Mouse (Mus musculus) forebrain, embryonic 16.5 days (tissue): ENCODE data around the gene Zfp385a. TPM values are rescaled to one million over a fixed set of nuclear protein-coding genes. Genes with fewer than 3 reads are reported as not detected.

Source experiments
- ATAC-seq: fragments of 200-750 bp; cut with Nextera tagmentation; 2 replicates; pipeline ENCODE4 v1.8.0; 2017; ENCODE audit warnings: mild to moderate bottlenecking, moderate library complexity
- H3K27ac ChIP-seq: fragments of 300-500 bp; sonication (generic); 2 replicates; pipeline ENCODE4 v1.5.1; 2014; ENCODE audit warnings: low read length, control low read depth
- H3K27me3 ChIP-seq: fragments of 300-500 bp; sonication (generic); replicated peaks from 2 replicates; pipeline ENCODE4 v1.6.1; 2014; ENCODE audit warnings: low read length; ENCODE audit not compliant: control insufficient read depth, insufficient read depth
- H3K36me3 ChIP-seq: fragments of 300-500 bp; sonication (generic); 2 replicates; pipeline ENCODE4 v1.6.1; 2014; ENCODE audit not compliant: control insufficient read depth, insufficient read depth
- H3K4me1 ChIP-seq: fragments of 300-500 bp; sonication (generic); replicated peaks from 2 replicates; pipeline ENCODE4 v1.6.1; 2014; ENCODE audit warnings: low read length; ENCODE audit not compliant: control insufficient read depth, insufficient read depth
- H3K4me2 ChIP-seq: fragments of 300-500 bp; sonication (generic); 2 replicates; pipeline ENCODE4 v1.6.1; 2014; ENCODE audit warnings: mild to moderate bottlenecking, low read length, control low read depth
- H3K4me3 ChIP-seq: fragments of 300-500 bp; sonication (generic); replicated peaks from 2 replicates; pipeline ENCODE4 v1.5.1; 2014; ENCODE audit warnings: mild to moderate bottlenecking, low read length, control low read depth
- H3K9ac ChIP-seq: fragments of 300-500 bp; sonication (generic); replicated peaks from 2 replicates; pipeline ENCODE4 v1.6.1; 2014; ENCODE audit warnings: low read depth, low read length, control low read depth
- H3K9me3 ChIP-seq: fragments of 300-500 bp; sonication (generic); 2 replicates; pipeline ENCODE4 v1.6.1; 2016; ENCODE audit warnings: low read length; ENCODE audit not compliant: control insufficient read depth
- WGBS: fragments of 180-500 bp; shearing (Covaris S2); extraction: QIAGEN DNeasy Blood & Tissue Kit; methylation state at CpG from one replicate; pipeline ENCODE4 v1.1.7; 2014; 5-methylcytosine and 5-hydroxymethylcytosine counted together
- polyA plus RNA-seq: library from polyadenylated mRNA; unstranded; fragments of >200 nt; fragmentation: Nextera tagmentation; extraction: Ambion mirVana; gene quantifications from 2 replicates; pipeline ENCODE4 v1.2.1, GENCODE M21; 2015

Gene Zfp385a
- polyA plus RNA-seq, 1 experiment from 2014 or later, result 12.2 TPM

DNA sequence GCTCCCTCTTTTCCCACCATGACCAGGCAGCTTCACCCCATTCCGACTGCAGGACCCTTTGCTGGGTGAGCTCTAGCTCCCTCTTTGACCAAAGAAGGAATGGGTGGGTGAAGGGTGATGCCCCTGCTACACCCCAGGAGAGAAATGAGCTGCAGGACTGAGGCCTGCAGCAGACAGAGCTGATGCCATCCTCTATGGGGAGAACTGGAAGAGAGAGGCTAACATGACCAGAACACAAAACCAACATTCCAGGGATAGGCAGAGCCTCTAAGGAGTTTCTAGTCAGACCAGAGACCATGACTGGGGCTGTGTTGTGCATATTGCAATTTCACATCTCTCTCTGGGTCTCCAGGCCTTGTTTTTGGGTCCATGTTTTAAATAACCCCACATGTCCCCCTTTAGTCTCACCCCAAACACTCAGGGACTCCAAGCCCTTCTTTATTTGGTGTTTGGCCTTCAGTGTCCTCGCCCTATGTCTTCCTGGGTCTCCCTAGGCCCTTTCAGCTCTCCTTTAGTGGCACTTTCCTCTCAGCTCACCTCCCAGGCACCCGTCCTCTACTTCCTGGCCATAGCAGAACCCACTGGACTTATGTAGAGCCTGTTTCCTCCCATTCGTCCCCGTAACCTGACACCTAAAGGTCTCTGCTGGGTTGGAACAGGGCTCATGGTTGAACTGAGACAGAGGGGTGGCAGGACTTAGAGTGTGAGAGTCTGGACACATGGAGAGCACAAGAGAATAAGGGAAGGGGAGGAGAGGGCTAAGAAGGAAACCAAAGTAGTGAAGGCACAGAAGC is 38.1 kb downstream of the Zfp385a start:
- no peak overlapping the region for H3K4me2 ChIP-seq
- H3K4me3 ChIP-seq, result no peak overlapping the region
- H3K9ac ChIP-seq, result peak overlapping the region; percentile 7; the same call in 1 of the 2 replicates
- H3K4me1 ChIP-seq, result peaks cover 75% of the 10 kb centered on the region
- H3K27me3 ChIP-seq, result no peaks in the 10 kb centered on the region
- peak overlapping the region; percentile 63 for H3K27ac ChIP-seq
- no peaks in the 10 kb centered on the region for H3K36me3 ChIP-seq
- WGBS, result 37% methylated on average over 5 of the region's 5 CpGs
- H3K9me3 ChIP-seq, result no peaks in the 10 kb centered on the region
- no peak for ATAC-seq

DNA sequence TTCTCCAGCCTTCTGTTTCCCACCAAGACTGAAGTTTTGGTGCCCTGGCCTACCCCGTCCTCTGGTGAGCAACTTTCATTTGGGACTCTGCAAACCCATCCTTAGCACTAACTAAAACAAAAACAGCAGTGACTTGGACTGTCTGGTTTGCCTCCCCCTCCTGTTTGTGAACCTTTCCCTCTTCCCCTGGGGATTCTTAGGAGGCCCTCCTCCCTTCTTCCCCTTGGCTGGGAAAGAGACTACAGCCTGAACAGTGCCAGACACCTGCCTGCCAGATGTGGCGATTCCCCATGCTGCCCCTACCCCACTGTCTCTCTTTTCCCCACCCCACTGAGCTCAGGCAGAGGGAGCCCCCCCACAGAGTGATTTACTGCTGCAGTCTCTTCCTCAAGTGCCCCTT is 38.8 kb downstream of the Zfp385a start:
- H3K9ac ChIP-seq, result peak overlapping the region; percentile 12; the same call in 1 of the 2 replicates
- peak overlapping the region; percentile 97 for H3K27ac ChIP-seq
- WGBS, result 6% methylated on average over 2 of the region's 2 CpGs

DNA sequence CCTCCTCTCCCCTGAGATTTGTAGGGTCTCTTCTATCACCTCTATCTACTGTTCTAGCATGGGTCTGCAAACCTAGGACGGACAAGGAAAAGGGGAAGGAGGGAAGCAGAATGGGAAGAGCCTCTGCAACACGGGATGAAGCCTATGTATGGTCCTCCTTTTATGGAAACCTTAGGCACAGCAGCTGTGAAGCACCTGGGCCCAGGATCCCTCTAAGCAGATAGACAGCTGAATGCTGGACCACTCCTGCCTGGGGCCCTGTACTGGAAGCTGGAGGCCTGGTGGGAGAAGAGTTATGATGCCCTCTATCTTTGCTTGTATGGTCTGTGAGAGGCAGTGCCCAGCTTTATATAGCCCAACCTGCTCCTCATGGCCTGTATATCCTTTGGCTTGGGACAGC is 39.3 kb downstream of the Zfp385a start:
- no peaks in the 10 kb centered on the region for H3K36me3 ChIP-seq
- H3K9me3 ChIP-seq, result no peaks in the 10 kb centered on the region
- no peaks in the 10 kb centered on the region for H3K27me3 ChIP-seq
- peak overlapping the region; percentile 55 for H3K4me2 ChIP-seq
- H3K9ac ChIP-seq, result peak overlapping the region; percentile 63
- H3K4me3 ChIP-seq, result peak overlapping the region; percentile 40
- ATAC-seq, result no peak
- 13% methylated on average over 2 of the region's 2 CpGs for WGBS
- peaks cover 67% of the 10 kb centered on the region for H3K4me1 ChIP-seq
- peak overlapping the region; percentile 97 for H3K27ac ChIP-seq

More for the DNA sequence above, 38.8 kb downstream of the Zfp385a start:
- Histone ChIP-seq H3K9me3 (no peaks in the 10 kb centered on the region), H3K4me2 (no peak overlapping the region; the same call in 1 of the 2 replicates), H3K27me3 (no peaks in the 10 kb centered on the region), H3K4me3 (no peak overlapping the region), H3K36me3 (no peaks in the 10 kb centered on the region), H3K4me1 (peaks cover 72% of the 10 kb centered on the region)
- ATAC-seq, result no peak

DNA sequence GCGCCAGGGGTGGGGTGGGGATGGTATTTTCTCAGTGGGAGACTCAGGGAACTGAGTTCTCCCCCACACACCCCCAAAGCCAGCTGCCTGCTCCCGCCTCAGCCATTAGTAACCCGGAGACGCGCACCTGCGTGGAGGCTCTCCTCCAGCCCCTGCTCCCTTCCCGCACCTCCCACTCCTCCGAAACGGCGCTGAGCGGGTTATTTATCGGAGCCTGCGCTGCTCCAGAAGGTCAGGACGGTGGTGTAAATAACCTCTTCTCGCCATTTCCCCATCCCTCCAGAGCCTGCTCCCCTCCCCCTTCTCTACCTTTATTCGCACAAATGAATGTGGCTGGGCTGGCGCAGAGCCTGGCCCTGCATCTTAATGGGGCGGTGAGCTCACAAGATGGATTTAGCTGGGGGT is 39.8 kb downstream of the Zfp385a start:
- H3K4me1 ChIP-seq, result peaks cover 67% of the 10 kb centered on the region
- H3K36me3 ChIP-seq, result no peaks in the 10 kb centered on the region
- peak overlapping the region; percentile 55 for H3K4me2 ChIP-seq
- no peaks in the 10 kb centered on the region for H3K27me3 ChIP-seq
- H3K9me3 ChIP-seq, result no peaks in the 10 kb centered on the region
- H3K27ac ChIP-seq, result peak overlapping the region; percentile 97
- H3K9ac ChIP-seq, result peak overlapping the region; percentile 63
- ATAC-seq, result peak; percentile 56
- H3K4me3 ChIP-seq, result peak overlapping the region; percentile 40
- WGBS, result 3% methylated on average over 18 of the region's 18 CpGs

DNA sequence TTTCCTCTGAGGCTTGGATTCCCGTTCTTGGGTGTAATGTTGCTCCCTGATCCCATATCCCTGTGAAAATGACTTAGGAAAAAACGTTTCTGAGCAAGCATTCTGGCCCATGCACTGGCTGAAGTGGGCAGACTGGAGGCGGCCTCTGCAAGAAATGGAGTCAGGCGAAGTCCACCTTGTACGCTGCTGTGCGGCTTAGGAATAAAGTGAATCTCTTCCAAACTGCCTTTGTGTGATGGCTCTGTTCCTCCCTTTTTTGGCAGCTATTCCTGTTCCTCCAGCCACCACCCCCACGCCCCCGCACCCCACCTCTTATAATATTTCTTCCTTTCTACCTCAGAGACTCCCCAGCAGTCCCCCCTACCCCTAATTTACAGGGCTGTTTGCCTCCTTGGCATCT is 40.2 kb downstream of the Zfp385a start:
- peak overlapping the region; percentile 40 for H3K4me3 ChIP-seq
- WGBS, result 6% methylated on average over 8 of the region's 8 CpGs
- H3K27ac ChIP-seq, result peak overlapping the region; percentile 97
- no peaks in the 10 kb centered on the region for H3K36me3 ChIP-seq
- peak overlapping the region; percentile 55 for H3K4me2 ChIP-seq
- H3K27me3 ChIP-seq, result no peaks in the 10 kb centered on the region
- H3K9ac ChIP-seq, result peak overlapping the region; percentile 63
- peaks cover 67% of the 10 kb centered on the region for H3K4me1 ChIP-seq
- peak; percentile 7 for ATAC-seq
- H3K9me3 ChIP-seq, result no peaks in the 10 kb centered on the region

DNA sequence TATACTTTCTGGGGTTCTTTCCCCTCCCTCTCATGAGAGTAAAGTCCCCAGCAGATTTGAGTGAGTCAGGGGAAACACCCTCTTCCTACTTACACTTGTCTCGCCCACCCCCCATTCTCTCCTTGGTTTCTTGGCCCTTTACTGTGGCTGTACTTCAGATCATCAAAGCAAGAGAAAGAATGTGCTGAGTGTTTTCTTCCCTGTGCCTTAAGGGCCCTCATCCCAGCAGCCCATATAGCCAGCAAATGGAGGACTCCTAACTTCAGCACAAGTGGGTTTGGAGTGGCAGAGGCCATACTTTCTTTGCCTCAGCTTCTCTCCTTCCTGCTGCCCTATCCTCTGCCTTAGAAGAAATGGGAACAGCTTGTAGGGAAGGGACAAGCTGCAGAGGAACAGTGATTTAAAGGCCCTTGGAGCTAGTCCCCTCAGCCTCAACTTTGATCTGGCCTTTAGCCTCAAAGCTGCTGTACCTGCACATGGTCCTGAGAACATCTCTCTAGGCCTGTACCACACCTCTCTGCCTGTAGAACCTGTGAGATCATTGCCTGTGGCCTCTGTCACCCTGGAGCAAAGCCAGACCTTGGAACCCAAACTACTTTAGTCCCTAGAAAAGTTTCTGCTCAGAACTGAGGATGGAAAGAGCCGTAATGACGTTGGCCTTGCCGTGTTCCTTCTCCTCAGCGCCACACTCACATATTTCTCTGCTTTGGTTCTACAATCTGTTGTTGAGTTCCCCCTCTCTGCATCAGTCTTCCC is 40.9 kb downstream of the Zfp385a start:
- Histone ChIP-seq H3K36me3 (no peaks in the 10 kb centered on the region), H3K27me3 (no peaks in the 10 kb centered on the region), H3K4me3 (no peak overlapping the region; the same call in 1 of the 2 replicates), H3K4me1 (peaks cover 61% of the 10 kb centered on the region), H3K9ac (peak overlapping the region; percentile 63), H3K4me2 (peak overlapping the region; percentile 55), H3K27ac (peak overlapping the region; percentile 97), H3K9me3 (no peaks in the 10 kb centered on the region)
- no peak for ATAC-seq
- 40% methylated on average over 5 of the region's 5 CpGs for WGBS

DNA sequence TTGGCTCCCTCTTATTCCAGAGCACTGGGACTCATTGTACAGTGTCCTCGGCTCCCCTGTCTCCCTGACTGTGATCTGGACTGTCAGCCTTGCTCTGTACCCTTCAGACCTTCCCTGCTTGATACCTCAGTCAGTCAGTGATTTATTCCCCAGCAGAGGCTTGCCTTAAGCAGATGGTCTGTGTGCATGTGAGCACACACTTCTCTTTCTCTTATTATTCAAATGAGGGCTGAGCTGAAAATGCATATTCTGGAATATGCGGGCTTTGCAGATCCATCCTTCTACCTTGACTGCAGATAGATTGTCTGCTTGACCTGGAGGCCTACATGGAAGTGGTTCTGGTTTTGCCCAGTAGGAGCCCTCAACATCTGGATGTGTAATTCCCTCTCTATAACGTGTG is 41.9 kb downstream of the Zfp385a start:
- Histone ChIP-seq H3K9ac (no peak overlapping the region), H3K4me3 (no peak overlapping the region), H3K4me1 (peaks cover 52% of the 10 kb centered on the region), H3K36me3 (peaks cover under 1% of the 10 kb centered on the region; the same call in 1 of the 2 replicates), H3K9me3 (no peaks in the 10 kb centered on the region), H3K27me3 (no peaks in the 10 kb centered on the region), H3K27ac (peak overlapping the region; percentile 97), H3K4me2 (no peak overlapping the region)
- 47% methylated on average over 3 of the region's 3 CpGs for WGBS
- ATAC-seq, result peak; percentile 26; the same call in 1 of the 2 replicates

DNA sequence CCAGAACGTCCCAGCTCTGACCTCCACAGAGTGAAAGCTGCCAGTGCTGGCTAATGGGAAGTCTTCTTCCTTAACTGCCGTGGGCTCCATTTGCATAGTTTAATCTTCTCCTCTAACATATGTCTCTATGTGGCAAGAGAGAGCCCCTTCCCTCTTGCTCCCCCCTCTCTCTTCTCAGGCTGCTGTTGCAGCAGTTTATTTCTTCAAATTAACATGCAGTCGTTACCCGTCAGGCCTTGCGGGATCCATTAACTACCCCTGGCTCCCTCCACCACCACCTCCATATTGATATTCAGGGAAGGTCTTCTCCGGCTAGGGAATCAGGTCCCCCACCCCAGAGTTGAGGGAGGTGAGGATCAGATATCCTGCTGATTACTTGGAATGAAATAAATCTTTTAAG is 42.6 kb downstream of the Zfp385a start:
- no peak overlapping the region for H3K9ac ChIP-seq
- H3K4me1 ChIP-seq, result peaks cover 52% of the 10 kb centered on the region
- H3K27ac ChIP-seq, result peak overlapping the region; percentile 97
- 27% methylated on average over 6 of the region's 6 CpGs for WGBS
- ATAC-seq, result peak; percentile 2; the same call in 1 of the 2 replicates
- H3K9me3 ChIP-seq, result no peaks in the 10 kb centered on the region
- no peak overlapping the region for H3K4me3 ChIP-seq
- peaks cover 8% of the 10 kb centered on the region for H3K36me3 ChIP-seq
- H3K27me3 ChIP-seq, result no peaks in the 10 kb centered on the region
- no peak overlapping the region for H3K4me2 ChIP-seq

DNA sequence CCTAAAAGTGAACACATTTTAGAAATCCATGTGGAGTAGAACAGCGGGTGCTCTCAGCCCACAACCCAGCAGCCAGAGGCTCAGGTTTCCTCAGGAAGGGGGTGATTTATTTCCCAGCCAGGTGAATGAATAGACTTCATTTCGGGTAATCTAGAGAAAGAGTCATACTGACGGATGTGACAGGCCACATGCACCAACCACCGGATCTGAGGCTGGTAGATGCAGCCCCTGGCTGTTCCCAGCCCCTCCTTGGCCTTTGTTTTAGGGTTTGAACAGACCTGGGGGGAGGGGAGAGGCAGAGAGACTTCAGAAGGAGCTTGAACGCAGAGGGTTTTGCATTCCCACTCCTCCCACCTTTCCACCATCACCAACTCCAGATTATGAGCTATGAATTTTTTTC is 44.0 kb downstream of the Zfp385a start:
- Histone ChIP-seq H3K4me1 (peaks cover 40% of the 10 kb centered on the region), H3K9me3 (no peaks in the 10 kb centered on the region), H3K9ac (no peak overlapping the region), H3K27me3 (no peaks in the 10 kb centered on the region), H3K4me2 (no peak overlapping the region), H3K36me3 (peaks cover 15% of the 10 kb centered on the region), H3K4me3 (no peak overlapping the region), H3K27ac (no peak overlapping the region)
- ATAC-seq, result no peak
- WGBS, result 6% methylated on average over 5 of the region's 5 CpGs
